Mouse (Mus musculus): Measurements from ENCODE around the gene Abca1. TPM values are rescaled to one million over a fixed set of nuclear protein-coding genes. Genes with fewer than 3 reads are reported as not detected.

Abca1 gene
- polyA plus RNA-seq, 1 experiment from 2014 or later = 16.9 TPM

DNA sequence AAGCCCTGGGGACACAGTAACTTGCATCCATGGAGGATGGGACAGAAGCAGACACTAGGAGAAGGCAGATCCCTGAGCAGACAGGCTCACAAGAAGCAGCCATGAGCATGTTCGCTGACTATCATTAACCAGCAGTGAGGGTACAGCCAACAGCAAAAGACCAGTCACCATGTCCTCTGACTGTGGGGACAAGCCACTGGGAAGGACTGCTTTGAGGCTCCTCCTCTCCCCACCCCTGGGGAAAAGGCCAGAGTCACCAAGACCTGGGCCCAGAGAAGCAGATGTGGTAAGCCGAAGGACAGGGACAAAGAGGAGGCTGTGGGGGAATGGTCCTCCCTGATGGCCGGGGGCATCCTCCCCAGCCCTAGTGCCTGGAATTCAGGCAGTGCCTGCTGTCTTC lies 37.4 kb downstream of the Abca1 start:
- no peak overlapping the region for H3K4me3 ChIP-seq (replicated peaks; ENCODE audit: low read depth, low read length)
- no peaks in the 10 kb centered on the region for H3K36me3 ChIP-seq (ENCODE audit: control insufficient read depth, insufficient read depth, low read length)
- 87% methylated on average over 3 of the region's 3 CpGs for WGBS
- H3K4me1 ChIP-seq (ENCODE audit: control insufficient read depth, insufficient read depth, low read length) = no peaks in the 10 kb centered on the region
- no peak overlapping the region for H3K4me2 ChIP-seq (ENCODE audit: low read length)
- no peaks in the 10 kb centered on the region for H3K27me3 ChIP-seq (ENCODE audit: control insufficient read depth, insufficient read depth, low read length)
- ATAC-seq (ENCODE audit: low FRiP score, low TSS enrichment) (no peak), DNase-seq (no peak)
- H3K27ac ChIP-seq (replicated peaks; ENCODE audit: low read depth, low read length) = no peak overlapping the region
- no peaks in the 10 kb centered on the region for H3K9me3 ChIP-seq (ENCODE audit: control insufficient read depth, low read length)
- H3K9ac ChIP-seq (replicated peaks; ENCODE audit: low read length) = no peak overlapping the region

DNA sequence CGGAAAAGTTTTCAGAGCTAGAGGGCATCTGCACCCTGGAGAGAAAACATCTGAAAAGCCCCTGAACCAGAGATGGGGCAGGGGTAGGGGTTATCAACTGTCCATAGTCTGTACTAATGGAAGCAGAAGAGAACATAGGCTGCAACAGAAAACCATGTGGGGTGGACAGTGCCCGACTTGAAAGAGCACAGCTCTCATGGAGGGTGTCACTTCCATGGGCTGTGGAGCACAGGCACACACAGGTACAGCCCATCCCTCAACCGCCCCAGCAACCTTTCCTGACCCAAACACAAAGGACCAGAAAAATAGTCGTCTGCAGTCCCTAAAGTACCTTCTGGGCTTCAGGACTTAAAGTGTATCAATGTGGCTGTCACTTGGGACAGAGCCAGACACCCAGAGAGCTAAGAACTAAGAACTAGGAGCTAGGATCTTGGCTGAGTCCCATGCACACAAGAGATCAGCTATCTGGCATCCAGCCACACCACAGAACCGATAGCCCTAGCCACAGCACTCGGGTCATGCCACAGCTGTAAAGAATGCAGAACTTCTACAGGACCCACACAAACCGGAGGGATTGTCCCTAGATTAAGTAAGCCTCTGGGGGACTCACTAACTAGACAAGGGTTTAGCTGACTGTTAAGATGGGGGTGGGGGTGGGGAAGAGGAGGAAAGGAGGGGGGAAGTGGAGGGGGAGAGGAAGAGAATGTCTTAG lies 38.0 kb downstream of the Abca1 start:
- Histone ChIP-seq H3K4me3 (replicated peaks; ENCODE audit: low read depth, low read length) (no peak overlapping the region), H3K36me3 (ENCODE audit: control insufficient read depth, insufficient read depth, low read length) (no peaks in the 10 kb centered on the region), H3K27me3 (ENCODE audit: control insufficient read depth, insufficient read depth, low read length) (no peaks in the 10 kb centered on the region), H3K9me3 (ENCODE audit: control insufficient read depth, low read length) (no peaks in the 10 kb centered on the region), H3K27ac (replicated peaks; ENCODE audit: low read depth, low read length) (no peak overlapping the region), H3K4me2 (ENCODE audit: low read length) (no peak overlapping the region), H3K9ac (replicated peaks; ENCODE audit: low read length) (no peak overlapping the region), H3K4me1 (ENCODE audit: control insufficient read depth, insufficient read depth, low read length) (no peaks in the 10 kb centered on the region)
- ATAC-seq (ENCODE audit: low FRiP score, low TSS enrichment) (no peak), DNase-seq (peak; percentile 31)
- 69% methylated on average over 7 of the region's 7 CpGs for WGBS

DNA sequence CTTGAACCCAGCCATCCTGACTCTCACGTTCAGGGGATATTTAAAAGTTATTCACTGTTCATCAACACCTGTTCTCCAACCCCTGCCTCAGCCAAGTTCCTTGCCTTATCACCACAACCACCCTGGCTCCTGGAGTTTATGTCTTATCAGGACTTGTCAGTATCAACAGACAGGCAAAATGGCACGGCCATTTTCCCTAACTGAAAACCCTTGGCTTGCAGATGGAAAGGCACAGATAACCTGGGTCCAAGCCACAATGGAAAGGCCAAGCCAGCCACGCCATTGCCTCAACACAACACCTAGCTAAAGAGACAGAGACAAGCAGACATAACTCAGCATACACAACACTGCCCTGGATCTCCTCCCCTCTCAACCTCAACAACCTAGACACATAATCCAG lies 38.6 kb downstream of the Abca1 start:
- ATAC-seq (ENCODE audit: low FRiP score, low TSS enrichment) = no peak
- Histone ChIP-seq H3K27me3 (ENCODE audit: control insufficient read depth, insufficient read depth, low read length) (no peaks in the 10 kb centered on the region), H3K4me3 (replicated peaks; ENCODE audit: low read depth, low read length) (no peak overlapping the region), H3K4me2 (ENCODE audit: low read length) (no peak overlapping the region), H3K9me3 (ENCODE audit: control insufficient read depth, low read length) (no peaks in the 10 kb centered on the region), H3K9ac (replicated peaks; ENCODE audit: low read length) (no peak overlapping the region), H3K4me1 (ENCODE audit: control insufficient read depth, insufficient read depth, low read length) (no peaks in the 10 kb centered on the region), H3K36me3 (ENCODE audit: control insufficient read depth, insufficient read depth, low read length) (no peaks in the 10 kb centered on the region), H3K27ac (replicated peaks; ENCODE audit: low read depth, low read length) (no peak overlapping the region)
- DNase-seq = no peak
- 88% methylated on average over 3 of the region's 3 CpGs for WGBS

DNA sequence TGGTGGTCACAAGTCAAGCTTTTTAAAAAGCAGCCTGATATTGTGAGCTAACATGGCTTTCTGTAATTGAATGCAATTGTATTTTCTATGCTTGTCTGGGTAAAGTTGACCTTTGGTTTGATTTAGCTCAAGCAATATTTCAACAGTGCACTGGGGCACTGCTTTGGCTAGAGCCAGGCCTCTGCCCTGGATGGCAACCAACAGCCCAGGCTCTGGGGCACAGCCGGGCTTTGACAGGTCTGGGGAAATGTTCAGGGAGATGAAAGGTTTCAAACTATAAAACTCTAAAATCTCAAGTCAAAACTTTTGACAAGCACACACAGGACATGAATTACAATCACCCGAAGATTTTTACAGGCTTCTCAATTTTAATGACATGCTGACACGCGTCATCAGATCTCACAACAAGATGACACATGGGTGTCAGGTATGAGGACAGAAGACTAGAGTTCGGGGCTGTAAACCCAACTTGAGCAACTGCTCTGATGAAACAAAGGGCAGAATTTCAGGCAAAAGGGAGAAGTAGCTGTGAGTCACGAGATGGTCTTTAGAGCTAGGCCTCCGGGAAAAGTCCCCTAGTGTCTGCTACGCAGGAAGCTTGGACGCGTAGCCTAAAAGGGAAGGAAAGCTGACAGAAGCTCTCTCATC lies 39.5 kb downstream of the Abca1 start:
- WGBS = 89% methylated on average over 10 of the region's 10 CpGs
- no peaks in the 10 kb centered on the region for H3K36me3 ChIP-seq (ENCODE audit: control insufficient read depth, insufficient read depth, low read length)
- H3K9ac ChIP-seq (replicated peaks; ENCODE audit: low read length) = no peak overlapping the region
- no peaks in the 10 kb centered on the region for H3K27me3 ChIP-seq (ENCODE audit: control insufficient read depth, insufficient read depth, low read length)
- H3K9me3 ChIP-seq (ENCODE audit: control insufficient read depth, low read length) = no peaks in the 10 kb centered on the region
- ATAC-seq (ENCODE audit: low FRiP score, low TSS enrichment) (no peak), DNase-seq (no peak)
- no peak overlapping the region for H3K27ac ChIP-seq (replicated peaks; ENCODE audit: low read depth, low read length)
- H3K4me2 ChIP-seq (ENCODE audit: low read length) = no peak overlapping the region
- H3K4me3 ChIP-seq (replicated peaks; ENCODE audit: low read depth, low read length) = no peak overlapping the region
- H3K4me1 ChIP-seq (ENCODE audit: control insufficient read depth, insufficient read depth, low read length) = no peaks in the 10 kb centered on the region

DNA sequence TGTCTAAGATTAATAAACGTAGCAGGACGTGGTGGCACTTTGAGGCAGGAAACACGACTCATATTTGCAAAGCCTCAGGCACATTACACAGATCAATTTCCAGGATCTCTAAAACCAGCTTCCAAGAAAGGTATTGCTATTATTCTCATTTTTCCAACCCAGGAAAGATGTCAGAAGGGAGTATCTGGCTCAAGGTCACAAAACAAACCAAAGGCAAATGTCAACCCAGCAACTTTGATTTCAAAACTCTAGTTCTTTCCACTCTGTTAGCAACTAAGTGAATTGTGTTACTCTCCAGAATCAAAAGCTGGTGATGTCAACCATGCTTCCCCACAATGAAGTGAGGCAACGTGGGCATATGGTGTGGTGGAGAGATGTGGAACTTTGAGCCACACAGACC lies 41.1 kb downstream of the Abca1 start:
- no peak for DNase-seq
- no peaks in the 10 kb centered on the region for H3K9me3 ChIP-seq (ENCODE audit: control insufficient read depth, low read length)
- 80% methylated on average over 4 of the region's 4 CpGs for WGBS
- no peaks in the 10 kb centered on the region for H3K4me1 ChIP-seq (ENCODE audit: control insufficient read depth, insufficient read depth, low read length)
- H3K27ac ChIP-seq (replicated peaks; ENCODE audit: low read depth, low read length) = no peak overlapping the region
- no peak for ATAC-seq (ENCODE audit: low FRiP score, low TSS enrichment)
- no peaks in the 10 kb centered on the region for H3K27me3 ChIP-seq (ENCODE audit: control insufficient read depth, insufficient read depth, low read length)
- H3K4me3 ChIP-seq (replicated peaks; ENCODE audit: low read depth, low read length) = no peak overlapping the region
- H3K9ac ChIP-seq (replicated peaks; ENCODE audit: low read length) = no peak overlapping the region
- H3K4me2 ChIP-seq (ENCODE audit: low read length) = no peak overlapping the region
- no peaks in the 10 kb centered on the region for H3K36me3 ChIP-seq (ENCODE audit: control insufficient read depth, insufficient read depth, low read length)

DNA sequence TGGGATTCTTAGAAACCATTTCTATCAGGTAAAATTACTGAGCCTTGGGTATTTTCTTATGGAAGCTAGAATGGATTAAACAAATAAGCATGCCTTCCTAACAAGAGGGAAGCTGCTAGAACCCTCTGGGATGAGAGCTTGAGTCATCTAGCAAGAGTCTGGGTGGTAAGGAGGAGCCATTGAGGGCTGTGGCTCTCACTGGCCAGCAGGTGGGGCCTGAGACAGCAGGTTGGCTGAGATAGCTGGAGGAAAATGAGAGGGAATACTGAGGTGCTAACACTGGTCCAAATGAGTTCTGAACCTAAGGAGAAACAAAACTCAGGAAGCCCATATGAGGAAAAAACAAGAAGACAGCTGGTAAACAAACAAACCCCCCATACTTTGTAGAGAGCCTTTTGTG lies 42.1 kb downstream of the Abca1 start:
- peak; percentile 24 for DNase-seq
- no peaks in the 10 kb centered on the region for H3K36me3 ChIP-seq (ENCODE audit: control insufficient read depth, insufficient read depth, low read length)
- H3K4me2 ChIP-seq (ENCODE audit: low read length) = no peak overlapping the region
- H3K27me3 ChIP-seq (ENCODE audit: control insufficient read depth, insufficient read depth, low read length) = no peaks in the 10 kb centered on the region
- H3K9ac ChIP-seq (replicated peaks; ENCODE audit: low read length) = no peak overlapping the region
- no peak overlapping the region for H3K27ac ChIP-seq (replicated peaks; ENCODE audit: low read depth, low read length)
- no peaks in the 10 kb centered on the region for H3K9me3 ChIP-seq (ENCODE audit: control insufficient read depth, low read length)
- no peaks in the 10 kb centered on the region for H3K4me1 ChIP-seq (ENCODE audit: control insufficient read depth, insufficient read depth, low read length)
- no peak overlapping the region for H3K4me3 ChIP-seq (replicated peaks; ENCODE audit: low read depth, low read length)
- ATAC-seq (ENCODE audit: low FRiP score, low TSS enrichment) = no peak

DNA sequence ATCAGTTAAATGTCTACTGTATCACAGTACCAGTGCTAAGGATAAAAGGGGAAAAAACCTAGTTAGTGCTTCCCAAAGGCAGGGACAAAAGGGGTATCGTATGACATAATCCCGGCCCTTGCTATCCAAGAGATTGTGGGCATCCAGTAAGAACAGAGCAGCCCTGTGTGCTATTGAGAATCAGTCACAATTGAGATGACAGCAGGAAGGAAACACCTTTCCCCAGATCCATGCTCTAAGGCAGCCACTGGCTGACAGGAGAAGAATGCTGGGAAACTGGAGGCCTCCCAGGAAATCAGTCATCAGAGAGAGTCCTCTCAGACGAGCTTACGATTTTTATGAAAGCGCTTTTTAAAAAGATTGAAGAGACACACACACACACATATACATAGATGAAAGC lies 42.6 kb downstream of the Abca1 start:
- H3K36me3 ChIP-seq (ENCODE audit: control insufficient read depth, insufficient read depth, low read length) = no peaks in the 10 kb centered on the region
- H3K4me1 ChIP-seq (ENCODE audit: control insufficient read depth, insufficient read depth, low read length) = no peaks in the 10 kb centered on the region
- H3K9ac ChIP-seq (replicated peaks; ENCODE audit: low read length) = no peak overlapping the region
- DNase-seq (no peak), ATAC-seq (ENCODE audit: low FRiP score, low TSS enrichment) (no peak)
- no peak overlapping the region for H3K27ac ChIP-seq (replicated peaks; ENCODE audit: low read depth, low read length)
- H3K27me3 ChIP-seq (ENCODE audit: control insufficient read depth, insufficient read depth, low read length) = no peaks in the 10 kb centered on the region
- H3K4me3 ChIP-seq (replicated peaks; ENCODE audit: low read depth, low read length) = no peak overlapping the region
- 60% methylated on average over 5 of the region's 5 CpGs for WGBS
- H3K4me2 ChIP-seq (ENCODE audit: low read length) = no peak overlapping the region
- H3K9me3 ChIP-seq (ENCODE audit: control insufficient read depth, low read length) = no peaks in the 10 kb centered on the region

DNA sequence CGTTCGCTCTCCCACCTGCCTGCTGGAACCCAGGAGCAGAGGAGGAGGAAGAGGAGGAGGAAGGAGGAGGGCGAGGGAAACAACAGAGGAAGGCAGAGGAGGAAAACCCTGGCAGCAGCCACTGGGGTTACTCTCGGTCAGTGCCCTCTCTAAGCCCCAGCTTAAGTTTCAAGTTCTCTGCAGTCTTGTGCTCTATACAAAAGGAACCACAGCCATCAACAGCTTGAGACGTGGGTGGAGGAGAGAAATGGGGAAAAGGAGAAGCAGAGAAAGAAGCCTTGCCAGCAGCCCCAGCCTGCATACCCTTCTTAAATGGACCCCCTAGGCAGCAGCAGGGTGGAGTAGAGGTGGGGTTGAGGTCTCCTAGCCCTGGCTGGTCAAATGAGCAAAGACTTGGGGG lies 43.8 kb downstream of the Abca1 start:
- H3K9ac ChIP-seq (replicated peaks; ENCODE audit: low read length) = no peak overlapping the region

DNA sequence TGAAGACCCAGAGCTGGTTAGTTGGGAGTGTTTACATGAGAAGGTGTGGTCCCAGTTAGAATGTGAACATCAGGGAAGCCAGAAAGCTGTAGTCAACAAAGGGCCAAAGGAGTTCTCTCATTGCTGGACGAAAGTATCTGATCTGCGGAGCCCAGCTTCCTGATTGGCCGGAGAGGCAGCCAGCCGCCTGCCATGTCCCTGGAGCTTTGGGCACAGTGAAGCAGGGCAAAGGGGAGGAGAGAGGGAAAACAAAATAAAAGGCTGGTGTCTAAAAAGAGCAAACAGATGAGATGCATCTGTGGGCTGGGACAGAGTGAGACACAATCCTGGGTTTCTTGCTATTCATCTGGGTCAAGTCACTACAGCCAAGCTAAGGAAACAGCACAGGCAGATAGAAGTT lies 44.3 kb downstream of the Abca1 start:
- ATAC-seq (ENCODE audit: low FRiP score, low TSS enrichment) = no peak
- Histone ChIP-seq H3K36me3 (ENCODE audit: control insufficient read depth, insufficient read depth, low read length) (no peaks in the 10 kb centered on the region), H3K27ac (replicated peaks; ENCODE audit: low read depth, low read length) (no peak overlapping the region), H3K4me3 (replicated peaks; ENCODE audit: low read depth, low read length) (no peak overlapping the region), H3K4me1 (ENCODE audit: control insufficient read depth, insufficient read depth, low read length) (no peaks in the 10 kb centered on the region), H3K27me3 (ENCODE audit: control insufficient read depth, insufficient read depth, low read length) (no peaks in the 10 kb centered on the region), H3K9me3 (ENCODE audit: control insufficient read depth, low read length) (no peaks in the 10 kb centered on the region), H3K4me2 (ENCODE audit: low read length) (no peak overlapping the region), H3K9ac (replicated peaks; ENCODE audit: low read length) (no peak overlapping the region)
- 37% methylated on average over 4 of the region's 4 CpGs for WGBS
- DNase-seq = no peak

More for the DNA sequence above, 43.8 kb downstream of the Abca1 start:
- ATAC-seq (ENCODE audit: low FRiP score, low TSS enrichment) (no peak), DNase-seq (no peak)
- Histone ChIP-seq H3K36me3 (ENCODE audit: control insufficient read depth, insufficient read depth, low read length) (no peaks in the 10 kb centered on the region), H3K9me3 (ENCODE audit: control insufficient read depth, low read length) (no peaks in the 10 kb centered on the region), H3K27ac (replicated peaks; ENCODE audit: low read depth, low read length) (no peak overlapping the region), H3K27me3 (ENCODE audit: control insufficient read depth, insufficient read depth, low read length) (no peaks in the 10 kb centered on the region), H3K4me3 (replicated peaks; ENCODE audit: low read depth, low read length) (no peak overlapping the region), H3K4me2 (ENCODE audit: low read length) (no peak overlapping the region), H3K4me1 (ENCODE audit: control insufficient read depth, insufficient read depth, low read length) (no peaks in the 10 kb centered on the region)
- 13% methylated on average over 2 of the region's 5 CpGs for WGBS
